Mouse (Mus musculus) cerebellum, postnatal 14 days (tissue): Measurements from ENCODE around the gene Nup107.
"Not testable (repeated sequence)": the region's sequence is repeated elsewhere in the genome, so short reads cannot be mapped to it uniquely, and the experiment has no call there.

Experiments used
- DNase-seq, 2 experiments: peaks; one replicate each; pipeline ENCODE4 v3.0.0; 2021; ENCODE audit warnings: mixed read lengths in 2 of 2

The Nup107 gene

GRCm38 (mm10) chr10:117712191-117712754, 80.2 kb downstream of the Nup107 start:
- no peak for DNase-seq

- DNase-seq, result no peak
Observed at GRCm38 (mm10) chr10:117711408-117711807, 81.1 kb downstream of the Nup107 start.

DNA sequence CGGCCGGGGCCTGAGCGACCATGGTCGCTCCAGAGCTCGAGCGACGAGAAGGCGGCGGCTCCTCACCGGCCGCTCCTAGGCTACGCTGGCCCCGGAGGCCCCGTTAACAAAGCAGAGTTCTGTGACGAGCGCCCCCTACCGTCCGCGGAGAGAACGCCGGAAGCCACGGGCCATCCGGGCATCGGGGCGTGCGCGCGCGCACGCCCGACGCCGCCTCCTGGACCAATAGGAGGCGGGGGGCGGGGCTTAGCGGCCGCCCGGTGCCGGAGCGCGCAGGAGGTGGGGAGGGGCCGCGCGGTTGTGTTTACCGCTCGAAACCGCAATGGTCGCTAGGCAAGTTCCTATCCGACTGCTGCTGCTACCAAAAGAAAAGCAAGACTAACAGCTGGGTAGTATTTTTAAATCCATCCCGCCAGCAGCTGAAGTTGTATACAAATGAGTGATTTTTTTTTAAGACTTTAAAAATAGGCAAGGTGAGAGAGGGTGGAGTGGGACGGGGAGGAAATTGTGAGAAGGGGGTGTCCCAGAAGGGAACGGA, 81.8 kb downstream of the Nup107 start, which contains the start of gene Mdm2:
Gene Mdm2, minus strand, starts transcription at position 155 of the 538 bp plus-strand sequence.
- peak; percentile 99 to 100 for DNase-seq

GRCm38 (mm10) chr10:117709930-117710603, 82.4 kb downstream of the Nup107 start:
- peak; percentile 84 to 86 for DNase-seq

DNA sequence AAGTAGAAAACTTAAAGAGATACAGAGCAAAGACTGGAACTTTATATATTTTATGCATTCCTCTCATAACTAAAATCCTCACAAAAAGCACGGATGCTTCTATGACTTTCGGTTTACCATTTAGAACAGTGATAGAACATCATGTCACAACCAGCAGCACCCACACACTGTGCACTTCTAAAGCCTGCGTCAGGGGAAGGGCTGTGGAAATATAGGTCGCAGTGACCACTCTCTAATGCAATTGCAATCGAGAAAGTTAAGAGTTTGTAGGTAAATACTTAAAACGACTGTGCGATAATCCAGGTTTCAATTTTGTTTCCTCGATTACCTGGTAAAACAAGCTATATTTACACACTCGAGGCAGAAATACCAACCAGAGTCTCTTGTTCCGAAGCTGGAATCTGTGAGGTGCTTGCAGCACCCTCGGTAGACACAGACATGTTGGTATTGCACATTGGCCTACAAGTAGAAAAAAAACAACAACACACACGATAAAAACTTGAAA, 83.1 kb downstream of the Nup107 start:
- DNase-seq, result no peak

DNA sequence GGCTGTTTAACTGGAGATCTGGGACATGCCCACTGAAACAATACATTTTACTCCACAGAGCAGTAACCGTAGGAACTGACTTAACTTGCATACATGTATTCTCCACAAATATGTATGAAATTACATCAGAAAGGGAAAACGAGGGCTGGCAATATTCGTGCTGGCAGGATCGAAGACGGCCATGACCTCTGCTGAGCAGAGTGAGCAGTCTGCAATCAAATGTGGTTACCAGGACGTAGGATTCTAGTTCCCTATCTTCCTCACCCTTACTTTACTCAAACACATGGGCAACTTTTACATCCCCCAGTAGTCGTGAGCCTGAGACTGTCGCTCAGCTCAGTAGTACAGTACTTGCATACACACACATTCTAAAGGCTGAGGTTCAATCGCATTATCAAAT, 83.6 kb downstream of the Nup107 start:
- no peak for DNase-seq

DNA sequence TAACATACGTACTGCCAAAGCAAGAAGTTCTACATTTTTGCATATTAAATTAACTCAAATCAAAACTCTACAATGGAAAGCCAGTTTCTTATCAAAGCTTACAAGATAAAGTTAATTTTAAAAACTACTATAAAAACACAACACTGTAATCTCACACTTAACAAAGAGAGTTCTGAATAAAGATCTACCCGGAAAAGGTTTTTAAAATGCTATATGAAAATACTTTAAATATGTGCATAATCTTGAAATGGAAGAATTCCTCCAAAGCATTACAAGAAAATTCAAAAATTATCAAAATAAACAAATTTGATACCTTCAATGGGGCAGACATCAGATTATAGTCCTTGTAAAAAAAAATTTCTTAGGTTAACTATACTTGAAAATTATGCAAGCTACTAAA, 84.1 kb downstream of the Nup107 start:
- DNase-seq, result no peak

GRCm38 (mm10) chr10:117707114-117707838, 85.2 kb downstream of the Nup107 start:
- DNase-seq, result no peak

DNA sequence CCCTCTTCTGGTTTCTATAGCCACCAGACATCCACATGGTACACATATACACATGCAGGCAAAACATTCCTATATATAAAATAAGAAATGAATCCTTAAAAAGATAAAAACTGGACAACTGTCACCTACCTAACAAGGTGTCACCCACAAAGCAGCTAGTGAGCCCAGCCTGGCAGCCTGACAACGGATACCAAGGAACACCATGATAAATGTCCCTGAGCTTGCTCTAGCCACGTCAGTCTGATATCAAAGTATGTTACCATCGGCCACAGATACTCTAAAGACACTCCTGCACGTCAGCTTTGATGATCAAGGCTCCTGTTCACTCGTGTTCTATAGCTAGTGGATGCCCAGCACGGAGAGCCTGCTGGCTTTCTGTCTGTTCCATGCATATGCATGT, 86.1 kb downstream of the Nup107 start:
- DNase-seq, result no peak

DNA sequence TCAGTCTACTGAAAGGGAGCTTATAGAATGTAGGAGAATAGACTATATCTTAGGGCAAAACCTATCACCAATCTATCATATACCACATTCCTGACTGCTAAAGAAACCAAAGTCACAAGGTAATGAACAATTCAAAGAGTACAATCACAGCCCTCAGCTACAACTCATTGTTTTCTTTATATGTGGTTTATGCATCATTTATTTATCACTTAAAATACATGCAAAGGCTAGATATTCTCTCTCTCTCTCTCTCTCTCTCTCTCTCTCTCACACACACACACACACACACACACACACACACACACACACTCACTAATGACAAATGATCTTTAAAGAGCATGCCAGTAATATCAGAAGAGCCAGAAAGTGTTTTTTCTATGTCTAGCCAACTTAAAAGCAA, 86.7 kb downstream of the Nup107 start:
- no peak for DNase-seq

- DNase-seq, result no peak
Observed at GRCm38 (mm10) chr10:117704964-117705335, 87.6 kb downstream of the Nup107 start.

DNA sequence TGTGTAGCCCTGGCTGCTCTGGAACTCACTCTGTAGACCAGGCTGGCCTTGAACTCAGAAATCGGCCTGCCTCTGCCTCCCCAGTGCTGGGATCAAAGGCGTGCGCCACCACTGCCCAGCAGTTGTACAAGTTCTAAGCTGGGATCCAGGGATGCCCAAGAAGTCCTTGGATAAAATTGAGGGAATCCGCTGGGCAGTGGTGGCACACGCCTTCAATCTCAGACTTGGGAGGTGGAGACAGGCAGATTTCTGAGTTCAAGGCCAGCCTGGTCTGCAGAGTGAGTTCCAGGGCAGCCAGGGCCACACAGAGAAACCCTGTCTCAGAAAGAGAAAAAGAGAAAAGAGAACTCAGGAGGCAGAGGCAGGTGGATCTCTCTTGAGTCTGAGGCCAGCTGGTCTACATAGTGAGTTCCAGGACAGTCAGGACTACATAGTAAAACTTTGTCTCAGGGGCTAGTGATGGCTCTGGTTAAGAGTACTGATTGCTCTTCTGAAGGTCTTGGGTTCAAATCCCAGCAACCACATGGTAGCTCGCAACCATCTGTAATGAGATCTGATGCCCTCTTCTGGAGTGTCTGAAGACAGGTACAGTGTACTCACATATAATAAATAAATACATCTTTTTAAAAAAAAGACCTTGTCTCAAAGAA, 88.1 kb downstream of the Nup107 start:
- DNase-seq, result not testable (repeated sequence)

GRCm38 (mm10) chr10:117703506-117703905, 89.0 kb downstream of the Nup107 start:
- DNase-seq, result no peak

- DNase-seq, result no peak
Observed at GRCm38 (mm10) chr10:117702024-117702833, 90.3 kb downstream of the Nup107 start.

GRCm38 (mm10) chr10:117701034-117701829, 91.3 kb downstream of the Nup107 start:
- no peak for DNase-seq
